Mouse (Mus musculus) CH12.LX (cell line): ENCODE data around the gene Edil3. TPM values are rescaled to one million over a fixed set of nuclear protein-coding genes. Genes with fewer than 3 reads are reported as not detected.

Experiments used
- DNase-seq: peaks from one replicate; pipeline ENCODE4 v3.0.0-alpha.2; 2013; ENCODE audit errors: extremely low read depth
- H3K27ac ChIP-seq: 2 replicates; pipeline ENCODE4 v1.5.1; 2012; ENCODE audit warnings: low read depth, mild to moderate bottlenecking, control low read depth, moderate library complexity; ENCODE audit not compliant: insufficient read depth
- H3K27me3 ChIP-seq: replicated peaks from 2 replicates; pipeline ENCODE3; 2012; ENCODE audit warnings: inconsistent platforms
- H3K36me3 ChIP-seq, 2 experiments: replicated peaks in 1 of 2; 2 replicates each; pipeline versions ENCODE3 to v1.6.1; 2012; ENCODE audit warnings: inconsistent platforms in 1 of 2, low read length in 1 of 2, mild to moderate bottlenecking in 1 of 2, mixed read lengths in 1 of 2, moderate library complexity in 1 of 2; ENCODE audit not compliant: control insufficient read depth in 1 of 2, insufficient read depth in 1 of 2
- H3K4me1 ChIP-seq, 2 experiments: 2 replicates each; pipeline ENCODE4 v1.6.1; 2012; ENCODE audit warnings: inconsistent platforms in 1 of 2, moderate library complexity in 1 of 2; ENCODE audit not compliant: insufficient read depth in 2 of 2, control insufficient read depth in 1 of 2
- H3K4me2 ChIP-seq: 2 replicates; pipeline ENCODE4 v1.6.1; 2012; ENCODE audit warnings: low read depth, mild to moderate bottlenecking, control low read depth; ENCODE audit not compliant: poor library complexity, insufficient read depth, severe bottlenecking
- H3K4me3 ChIP-seq, 3 experiments: fragments of 150-350 bp in 1 of 3; sonication (generic) in 1 of 3; replicated peaks in 1 of 3; 2 replicates each; pipeline versions ENCODE3 to v1.5.1; 2011 to 2012; ENCODE audit warnings: low read depth in 2 of 3, low read length in 2 of 3, mild to moderate bottlenecking in 2 of 3, moderate library complexity in 2 of 3, control low read depth in 1 of 3, improper control_type of control experiment in 1 of 3, inconsistent platforms in 1 of 3, mixed read lengths in 1 of 3; ENCODE audit not compliant: poor library complexity in 1 of 3
- H3K79me2 ChIP-seq: replicated peaks from 2 replicates; pipeline ENCODE4 v1.6.1; 2012; ENCODE audit warnings: mild to moderate bottlenecking, moderate library complexity; ENCODE audit not compliant: control insufficient read depth, poor library complexity, insufficient read depth, severe bottlenecking; ENCODE audit errors: extremely low read depth
- H3K9ac ChIP-seq: 2 replicates; pipeline ENCODE4 v1.6.1; 2012; ENCODE audit warnings: low read depth, mild to moderate bottlenecking, control low read depth, moderate library complexity; ENCODE audit not compliant: insufficient read depth
- H3K9me3 ChIP-seq: replicated peaks from 2 replicates; pipeline ENCODE3; 2012; ENCODE audit warnings: low read length, inconsistent platforms, mixed read lengths
- BHLHE40 ChIP-seq: IDR thresholded peaks from 2 replicates; pipeline ENCODE4 v1.6.1; 2011; ENCODE audit warnings: mild to moderate bottlenecking, low read depth, low read length, improper control_type of control experiment
- CTCF ChIP-seq, 2 experiments: IDR thresholded peaks in 1 of 2; conservative IDR thresholded peaks in 1 of 2; 2 replicates each; pipeline ENCODE4 v1.5.1; 2011 to 2012; ENCODE audit warnings: low read depth in 2 of 2, low read length in 2 of 2, improper control_type of control experiment in 1 of 2, inconsistent platforms in 1 of 2, mild to moderate bottlenecking in 1 of 2, moderate library complexity in 1 of 2
- ELF1 ChIP-seq: IDR thresholded peaks from 2 replicates; pipeline ENCODE4 v1.6.1; 2014; ENCODE audit warnings: low read depth, mild to moderate bottlenecking, inconsistent platforms, low read length, improper control_type of control experiment
- EP300 ChIP-seq: IDR thresholded peaks from 2 replicates; pipeline ENCODE4 v1.6.1; 2011; ENCODE audit warnings: low read length, improper control_type of control experiment
- ETS1 ChIP-seq: conservative IDR thresholded peaks from 2 replicates; pipeline ENCODE4 v1.6.1; 2012; ENCODE audit warnings: low read depth, mild to moderate bottlenecking, inconsistent platforms, low read length, improper control_type of control experiment, moderate library complexity
- HCFC1 ChIP-seq: IDR thresholded peaks from 2 replicates; pipeline ENCODE4 v1.6.1; 2012; ENCODE audit warnings: low read depth, mild to moderate bottlenecking, inconsistent platforms, low read length, improper control_type of control experiment
- IRF4 ChIP-seq: IDR thresholded peaks from 2 replicates; pipeline ENCODE4 v1.6.1; 2014; ENCODE audit warnings: low read depth, mild to moderate bottlenecking, inconsistent platforms, low read length, improper control_type of control experiment
- JUN ChIP-seq: IDR thresholded peaks from 2 replicates; pipeline ENCODE4 v1.6.1; 2011; ENCODE audit warnings: low read depth, mild to moderate bottlenecking, low read length, improper control_type of control experiment, moderate library complexity; ENCODE audit not compliant: insufficient read depth
- JUND ChIP-seq: conservative IDR thresholded peaks from 2 replicates; pipeline ENCODE4 v1.6.1; 2011; ENCODE audit warnings: low read depth, low read length, improper control_type of control experiment
- KAT2A ChIP-seq: IDR thresholded peaks from 2 replicates; pipeline ENCODE4 v1.6.1; 2012; ENCODE audit warnings: low read length, improper control_type of control experiment, inconsistent platforms; ENCODE audit not compliant: insufficient replicate concordance
- MAFK ChIP-seq: IDR thresholded peaks from 2 replicates; pipeline ENCODE4 v1.6.1; 2011; ENCODE audit warnings: low read length, improper control_type of control experiment; ENCODE audit not compliant: insufficient replicate concordance
- MEF2A ChIP-seq: IDR thresholded peaks from 2 replicates; pipeline ENCODE4 v1.6.1; 2014; ENCODE audit warnings: low read depth, mild to moderate bottlenecking, inconsistent platforms, low read length, improper control_type of control experiment, borderline replicate concordance
- MXI1 ChIP-seq: IDR thresholded peaks from 2 replicates; pipeline ENCODE4 v1.6.1; 2011; ENCODE audit warnings: mild to moderate bottlenecking, low read depth, low read length, improper control_type of control experiment
- MYC ChIP-seq: IDR thresholded peaks from 2 replicates; pipeline ENCODE4 v1.6.1; 2011; ENCODE audit warnings: low read depth, mild to moderate bottlenecking, improper control_type of control experiment, low read length
- NRF1 ChIP-seq: IDR thresholded peaks from 2 replicates; pipeline ENCODE4 v1.6.1; 2014; ENCODE audit warnings: low read depth, mild to moderate bottlenecking, inconsistent platforms, low read length, improper control_type of control experiment, moderate library complexity
- POLR2AphosphoS2 ChIP-seq: IDR thresholded peaks from 2 replicates; pipeline ENCODE4 v1.6.1; 2011; ENCODE audit warnings: low read depth, low read length, improper control_type of control experiment
- RAD21 ChIP-seq: IDR thresholded peaks from 2 replicates; pipeline ENCODE4 v1.6.1; 2011; ENCODE audit warnings: low read depth, mild to moderate bottlenecking, low read length, improper control_type of control experiment, moderate library complexity
- RCOR1 ChIP-seq: conservative IDR thresholded peaks from 2 replicates; pipeline ENCODE4 v1.6.1; 2012; ENCODE audit warnings: low read depth, mild to moderate bottlenecking, inconsistent platforms, low read length, improper control_type of control experiment
- SIN3A ChIP-seq: IDR thresholded peaks from 2 replicates; pipeline ENCODE4 v1.6.1; 2012; ENCODE audit warnings: low read length, improper control_type of control experiment, inconsistent platforms
- TCF12 ChIP-seq: IDR thresholded peaks from 2 replicates; pipeline ENCODE4 v1.6.1; 2014; ENCODE audit warnings: low read depth, mild to moderate bottlenecking, inconsistent platforms, low read length, improper control_type of control experiment
- UBTF ChIP-seq: IDR thresholded peaks from 2 replicates; pipeline ENCODE4 v1.6.1; 2012; ENCODE audit warnings: low read depth, mild to moderate bottlenecking, inconsistent platforms, low read length, improper control_type of control experiment, moderate library complexity
- USF1 ChIP-seq: IDR thresholded peaks from 2 replicates; pipeline ENCODE4 v1.6.1; 2014; ENCODE audit warnings: low read depth, mild to moderate bottlenecking, inconsistent platforms, low read length, improper control_type of control experiment
- ZKSCAN1 ChIP-seq: IDR thresholded peaks from 2 replicates; pipeline ENCODE4 v1.6.1; 2012; ENCODE audit warnings: low read depth, inconsistent platforms, low read length, improper control_type of control experiment, borderline replicate concordance
- ZNF384 ChIP-seq: IDR thresholded peaks from 2 replicates; pipeline ENCODE4 v1.6.1; 2012; ENCODE audit warnings: low read depth, low read length, improper control_type of control experiment, inconsistent platforms
- dilution Hi-C: fragments of 300-500 bp; cut with MboI; formaldehyde crosslinking; loops from 2 replicates; pipeline ENCODE4 v1.14.3; 2020; ENCODE audit warnings: low sequenced_read_pairs; ENCODE audit not compliant: extremely low pct_unique_long_range_greater_than_20kb, extremely low pct_ligation_motif_present
- in situ Hi-C: fragments of 300-500 bp; cut with MboI; formaldehyde crosslinking; loops from 3 replicates; pipeline ENCODE4 v1.14.3; 2019; ENCODE audit warnings: low sequenced_read_pairs, low pct_ligation_motif_present, low pct_unique_long_range_greater_than_20kb, mixed read lengths
- polyA plus RNA-seq: library from polyadenylated mRNA; unstranded; fragments of >175 nt; gene quantifications from 2 replicates; pipeline ENCODE4 v1.2.1, GENCODE M21; 2012; ENCODE audit warnings: low read depth; ENCODE audit not compliant: insufficient read length
- total RNA-seq, 2 experiments: library from RNA; depleted of rRNA; stranded (reverse); fragments of 300-350 nt in 1 of 2; fragments of >200 nt in 1 of 2; gene quantifications; 2 replicates each; pipeline ENCODE4 v1.2.3; 2012 to 2014

Edil3 gene
- total and polyA plus RNA-seq, 3 experiments, result not detected

DNA sequence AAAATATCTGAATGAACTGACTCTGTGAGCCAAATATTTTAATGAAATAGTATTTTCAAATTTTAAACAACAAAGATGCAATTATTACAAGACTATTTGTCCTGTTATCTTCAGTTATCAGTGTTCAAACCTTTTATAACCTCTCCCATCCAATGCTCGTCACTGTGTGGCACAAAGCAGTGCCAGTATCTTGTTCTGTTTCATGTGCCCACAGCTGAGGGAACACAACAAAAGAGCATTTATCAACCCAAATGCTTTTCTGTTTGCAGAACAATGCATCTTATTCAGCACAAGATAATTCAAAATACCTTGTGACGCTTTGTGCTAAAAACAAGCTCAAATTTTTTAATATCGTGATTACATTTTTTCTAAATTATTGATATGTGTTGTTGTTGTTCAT lies 78.8 kb downstream of the Edil3 start:
- no peak for DNase-seq
- H3K9ac ChIP-seq, result no peak overlapping the region
- no peaks in the 10 kb centered on the region for H3K4me1 ChIP-seq
- no peak overlapping the region for H3K4me2 ChIP-seq
- H3K27ac ChIP-seq, result no peak overlapping the region
- H3K79me2 ChIP-seq, result no peaks in the 10 kb centered on the region
- in situ Hi-C loops, result no loop called here
- no peaks in the 10 kb centered on the region for H3K9me3 ChIP-seq
- TF ChIP-seq EP300 (no peak), USF1 (no peak), ZNF384 (no peak), MEF2A (no peak), MYC (no peak), ZKSCAN1 (no peak), RCOR1 (no peak), UBTF (no peak), RAD21 (no peak), KAT2A (no peak), JUND (no peak), JUN (no peak), SIN3A (no peak)
- H3K27me3 ChIP-seq, result no peaks in the 10 kb centered on the region
- dilution Hi-C loops, result no loop called here
- no peaks in the 10 kb centered on the region for H3K36me3 ChIP-seq
- no peak overlapping the region for H3K4me3 ChIP-seq

GRCm38 (mm10) chr13:88907405-88907804 lies 86.1 kb downstream of the Edil3 start:
- Histone ChIP-seq H3K4me3 (no peak overlapping the region), H3K27me3 (no peaks in the 10 kb centered on the region), H3K9ac (no peak overlapping the region), H3K4me1 (no peaks in the 10 kb centered on the region), H3K4me2 (no peak overlapping the region), H3K27ac (no peak overlapping the region), H3K36me3 (no peaks in the 10 kb centered on the region), H3K79me2 (no peaks in the 10 kb centered on the region), H3K9me3 (no peaks in the 10 kb centered on the region)
- dilution Hi-C loops, result no loop called here
- TF ChIP-seq HCFC1, result no peak
- no peak for TF ChIP-seq RCOR1
- TF ChIP-seq MEF2A, result no peak
- TF ChIP-seq ZNF384, result no peak
- TF ChIP-seq BHLHE40, result no peak
- no peak for TF ChIP-seq EP300
- no peak for TF ChIP-seq MXI1
- TF ChIP-seq TCF12, result no peak
- no peak for TF ChIP-seq NRF1
- no peak for TF ChIP-seq MAFK
- TF ChIP-seq POLR2AphosphoS2, result no peak
- no peak for TF ChIP-seq ELF1
- TF ChIP-seq MYC, result no peak
- no peak for TF ChIP-seq RAD21
- TF ChIP-seq CTCF (conservative IDR thresholded peaks at IDR 0.05 in 1 of 2, IDR thresholded peaks at IDR 0.05 in 1 of 2; ENCODE audit: low read depth in 2 of 2, low read length in 2 of 2), result no peak
- no peak for TF ChIP-seq KAT2A
- TF ChIP-seq IRF4, result no peak
- TF ChIP-seq ETS1, result no peak
- in situ Hi-C loops, result no loop called here
- DNase-seq, result no peak
